Mouse (Mus musculus) lung, postnatal 10 days (tissue): Measurements from ENCODE around the gene Spock1.

Experiments
- DNase-seq: peaks from one replicate; pipeline ENCODE4 v3.0.0; 2021

Gene Spock1

DNA sequence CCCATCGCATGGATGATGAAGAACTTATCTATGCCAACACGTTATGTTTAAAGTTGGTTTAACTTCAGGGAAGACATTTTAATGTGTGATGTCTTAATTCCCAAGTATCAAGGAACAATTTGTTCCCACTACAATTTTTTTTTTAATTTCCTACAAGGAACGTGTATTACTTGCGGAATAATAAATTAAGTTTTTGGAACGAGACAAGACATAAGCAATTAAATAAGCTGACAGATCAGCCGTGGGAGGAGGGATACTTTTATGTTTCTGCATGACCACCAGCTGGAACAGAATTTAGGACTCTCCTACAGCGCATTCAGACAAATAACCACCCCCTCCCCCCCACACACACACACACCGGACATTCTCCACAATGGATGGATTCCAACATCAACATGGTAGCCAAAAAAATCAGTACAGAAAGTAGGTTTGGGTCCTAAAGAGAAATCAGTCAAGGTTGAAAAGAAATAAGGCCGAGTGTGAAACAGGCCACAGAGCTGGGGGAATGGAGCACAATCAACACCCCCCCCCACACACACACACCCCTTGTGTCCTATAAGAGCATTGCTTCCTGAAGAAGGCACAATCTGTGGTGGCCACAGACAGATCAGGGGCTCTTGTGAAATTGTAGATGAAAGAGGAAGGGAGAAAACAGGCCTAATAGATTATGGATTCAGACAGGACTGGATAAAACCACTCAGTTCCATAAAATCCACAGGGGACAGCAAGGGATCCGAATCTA lies 111.0 kb downstream of the Spock1 start:
- DNase-seq: no peak

- DNase-seq: peak; percentile 24
Observed at GRCm38 (mm10) chr13:57793643-57794240, 114.4 kb downstream of the Spock1 start.

DNA sequence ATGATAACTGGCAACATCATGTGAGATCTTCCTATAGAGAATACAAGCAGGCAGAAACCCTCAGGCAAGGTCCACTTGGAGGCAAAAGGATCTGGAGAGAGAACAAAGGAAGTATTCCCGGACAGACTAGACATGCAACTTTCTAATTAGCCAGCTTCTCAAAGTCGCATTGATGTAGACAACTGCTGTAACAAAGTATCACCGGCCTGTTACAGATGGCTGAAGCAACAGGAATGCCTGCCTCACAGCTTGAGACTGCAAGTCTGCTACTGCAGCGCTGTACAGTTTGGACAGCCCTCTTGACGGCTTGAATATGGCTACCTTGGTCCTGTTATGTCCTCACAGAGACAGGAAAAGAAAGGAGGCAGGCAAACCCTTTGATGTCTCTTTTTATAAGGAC lies 118.3 kb downstream of the Spock1 start:
- no peak for DNase-seq

DNA sequence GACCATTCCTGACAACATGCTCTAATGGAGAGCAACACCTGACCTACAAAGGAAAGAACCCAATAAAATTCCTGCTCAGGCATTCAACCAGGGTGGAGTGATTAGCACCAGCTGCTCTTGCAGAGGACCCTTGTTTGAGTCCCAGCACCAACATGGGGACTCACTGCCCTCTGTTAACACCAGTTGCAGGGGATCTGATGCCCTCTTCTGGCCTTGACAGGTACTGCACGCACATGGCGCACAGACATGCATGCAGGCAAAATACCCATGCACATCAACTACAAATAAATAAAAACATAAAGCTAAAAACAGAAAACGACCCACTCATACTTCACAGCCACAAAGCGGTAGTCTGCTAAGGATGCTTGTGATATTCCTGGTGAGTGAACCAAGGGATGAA lies 119.8 kb downstream of the Spock1 start:
- DNase-seq: no peak

DNA sequence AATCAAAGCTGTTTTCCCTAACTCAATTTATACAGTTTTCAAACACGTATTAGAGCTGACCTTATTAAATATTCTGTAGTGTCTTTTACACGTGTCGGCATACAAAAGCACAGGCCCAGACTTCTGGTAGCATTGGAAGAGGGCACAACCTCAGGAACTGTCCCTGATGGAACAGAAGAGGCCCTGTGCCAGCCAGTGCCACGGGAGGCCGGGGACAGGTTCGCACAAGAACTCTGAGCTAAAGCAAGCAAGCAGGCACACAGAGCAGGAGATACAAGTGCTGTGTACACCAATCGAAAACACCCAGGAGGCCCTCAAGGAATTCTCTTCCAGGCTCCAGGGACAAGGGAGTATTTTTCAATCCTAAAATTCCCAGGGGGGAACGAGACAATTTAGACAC lies 121.9 kb downstream of the Spock1 start:
- DNase-seq: no peak

- DNase-seq: no peak
Observed at GRCm38 (mm10) chr13:57782975-57783374, 125.2 kb downstream of the Spock1 start.

DNA sequence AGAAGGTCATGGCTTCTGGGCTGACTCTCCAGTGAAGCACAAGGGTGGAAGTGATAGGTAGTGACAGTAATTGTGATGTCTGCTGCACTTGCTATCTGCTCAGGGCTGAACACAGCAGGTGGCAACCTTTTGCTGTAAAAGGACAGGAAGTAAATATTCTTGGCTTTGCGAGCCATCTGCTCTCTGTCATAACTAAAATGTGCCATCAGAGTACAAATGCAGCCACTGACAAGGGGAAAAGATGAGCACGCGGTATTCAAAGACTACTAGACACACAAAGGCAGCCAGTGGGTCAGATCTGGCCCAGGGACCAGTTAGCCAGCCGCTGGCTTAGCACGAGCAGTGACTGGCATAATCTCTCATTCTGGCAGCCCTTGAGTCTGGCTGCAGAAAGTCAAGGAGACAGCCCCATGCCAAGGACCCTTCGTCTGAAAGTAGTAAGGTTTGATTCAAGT lies 126.0 kb downstream of the Spock1 start:
- DNase-seq: no peak

- no peak for DNase-seq
Observed at GRCm38 (mm10) chr13:57779146-57779545, 129.0 kb downstream of the Spock1 start.

GRCm38 (mm10) chr13:57778524-57778923 lies 129.6 kb downstream of the Spock1 start:
- no peak for DNase-seq

GRCm38 (mm10) chr13:57771998-57772397 lies 136.1 kb downstream of the Spock1 start:
- no peak for DNase-seq

DNA sequence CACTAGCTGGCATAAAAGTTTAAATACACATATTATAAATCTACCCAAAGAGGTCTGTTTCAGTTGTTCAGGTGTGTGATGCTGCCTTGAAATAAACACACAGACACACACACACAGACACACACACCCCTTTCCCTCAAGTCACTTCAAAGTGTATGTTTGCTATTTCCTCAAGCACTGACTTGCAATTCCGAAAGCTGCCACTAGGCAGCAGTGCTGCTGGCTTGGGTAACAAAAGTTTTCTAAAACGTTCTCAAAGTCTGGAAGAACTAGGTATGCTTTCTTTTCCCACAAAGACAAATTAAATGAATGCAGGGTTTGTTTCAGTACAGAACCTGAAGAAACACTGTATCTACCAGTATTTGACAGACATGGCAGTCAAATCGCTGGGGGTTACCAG lies 141.4 kb downstream of the Spock1 start:
- DNase-seq: peak; percentile 26

GRCm38 (mm10) chr13:57761122-57761521 lies 147.0 kb downstream of the Spock1 start:
- no peak for DNase-seq

- no peak for DNase-seq
Observed at GRCm38 (mm10) chr13:57760618-57761017, 147.5 kb downstream of the Spock1 start.

- DNase-seq: no peak
Observed at GRCm38 (mm10) chr13:57756316-57756715, 151.8 kb downstream of the Spock1 start.

- DNase-seq: peak; percentile 36
Observed at GRCm38 (mm10) chr13:57750831-57751230, 157.3 kb downstream of the Spock1 start.

DNA sequence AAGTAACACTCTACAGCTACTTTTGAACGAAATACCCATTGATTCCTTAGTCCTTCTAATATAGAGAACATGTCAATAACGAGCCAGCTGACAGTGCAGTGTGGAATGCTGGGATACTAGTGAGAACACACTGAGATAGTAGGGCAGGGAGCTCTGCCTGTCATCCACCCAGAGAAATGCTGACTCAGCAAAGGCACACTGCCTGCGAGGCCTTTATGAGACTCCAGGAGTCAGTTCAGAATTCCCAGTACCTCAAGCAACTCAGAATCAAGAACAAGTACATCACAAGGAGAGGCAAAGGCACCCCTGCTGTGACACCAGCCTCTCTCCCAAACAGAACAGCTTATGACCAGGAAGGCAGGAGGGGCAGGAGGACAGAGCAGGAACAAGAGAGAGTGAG lies 163.5 kb downstream of the Spock1 start:
- DNase-seq: no peak

GRCm38 (mm10) chr13:57741186-57741585 lies 166.9 kb downstream of the Spock1 start:
- no peak for DNase-seq

GRCm38 (mm10) chr13:57740473-57740872 lies 167.7 kb downstream of the Spock1 start:
- no peak for DNase-seq

DNA sequence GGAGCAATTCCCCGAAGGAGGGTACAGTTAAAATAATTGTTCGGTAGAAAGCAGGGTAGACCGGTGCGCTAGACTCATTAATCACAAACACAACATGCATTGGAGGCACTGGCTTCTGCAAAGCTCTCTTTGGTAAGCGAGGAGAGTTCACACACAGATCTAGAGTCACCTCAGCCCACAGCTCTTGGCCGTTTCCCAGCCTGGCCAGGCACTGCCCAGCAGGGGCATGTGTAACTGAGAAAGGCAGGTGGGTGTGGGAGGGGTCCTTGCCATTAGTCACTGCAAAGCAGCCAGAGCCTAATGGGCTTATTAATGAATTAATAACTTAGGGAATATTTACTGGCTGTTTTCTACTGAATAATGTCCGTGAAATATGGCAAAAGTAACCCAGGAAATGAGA lies 172.1 kb downstream of the Spock1 start:
- no peak for DNase-seq

DNA sequence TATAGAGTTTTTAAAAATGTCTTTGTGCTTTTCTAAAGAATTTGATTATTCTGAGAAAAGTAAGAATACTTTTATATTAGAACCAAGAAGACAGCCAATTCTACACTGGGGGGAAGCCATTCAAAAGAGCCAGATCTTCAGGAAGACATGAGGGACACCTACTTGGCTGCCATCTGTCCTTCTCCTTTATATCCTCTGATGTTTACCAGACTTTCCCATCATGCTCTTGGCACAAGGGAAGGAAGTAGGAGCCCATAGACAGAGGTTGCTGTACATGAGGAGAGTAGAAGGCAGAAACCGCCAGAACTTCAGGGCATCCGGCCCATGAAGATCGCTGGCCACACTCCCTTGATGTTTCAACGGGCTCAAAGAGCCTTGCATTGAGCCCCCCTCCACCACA lies 173.6 kb downstream of the Spock1 start:
- no peak for DNase-seq

- no peak for DNase-seq
Observed at GRCm38 (mm10) chr13:57733521-57733920, 174.6 kb downstream of the Spock1 start.

- no peak for DNase-seq
Observed at GRCm38 (mm10) chr13:57732251-57732650, 175.9 kb downstream of the Spock1 start.

DNA sequence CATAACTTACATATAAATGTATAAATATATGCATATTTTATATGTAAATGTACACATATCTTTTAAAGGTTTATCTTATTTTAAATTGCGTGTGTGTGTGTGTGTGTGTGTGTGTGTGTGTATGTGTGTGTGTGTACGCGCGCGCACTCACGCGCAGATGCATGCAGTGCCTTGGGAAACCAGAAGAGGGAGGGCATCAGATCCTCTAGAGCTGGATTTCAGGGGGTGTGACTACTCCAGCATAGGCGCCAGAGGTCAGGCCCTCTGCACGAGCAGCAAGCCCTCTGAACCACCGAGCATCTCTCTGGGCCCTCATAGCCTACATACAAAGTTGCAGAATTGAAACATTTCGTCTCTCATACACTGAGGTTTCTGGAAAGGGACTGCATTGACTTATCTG lies 180.4 kb downstream of the Spock1 start:
- DNase-seq: no peak

DNA sequence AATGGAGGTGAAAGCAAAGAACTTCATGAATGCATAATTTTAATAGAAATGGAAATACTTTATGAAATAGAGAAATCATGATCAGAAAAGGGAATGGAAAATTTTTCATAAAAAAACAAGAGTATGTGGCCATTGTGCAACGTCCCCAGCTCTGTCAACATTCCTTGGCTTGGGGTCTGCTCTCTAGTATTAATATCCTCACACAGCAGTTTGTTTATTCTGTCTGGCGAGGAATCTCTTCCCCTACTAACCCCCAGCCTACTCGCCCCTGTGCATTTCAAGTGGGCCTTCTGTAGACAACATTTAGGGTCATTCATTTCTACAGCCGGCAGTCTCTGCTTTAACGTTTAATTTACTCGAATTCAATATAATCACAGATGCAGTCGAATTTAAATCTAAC lies 181.5 kb downstream of the Spock1 start:
- peak; percentile 11 for DNase-seq
